Mouse (Mus musculus) MEL (cell line): Measurements from ENCODE around the gene Nrcam. TPM values are rescaled to one million over a fixed set of nuclear protein-coding genes. Genes with fewer than 3 reads are reported as not detected.

Experiments used
- DNase-seq: peaks from one replicate; pipeline ENCODE4 v3.0.0; 2011; ENCODE audit warnings: low read depth, low spot score
- H3K27ac ChIP-seq: 2 replicates; pipeline ENCODE4 v1.5.1; 2012; ENCODE audit warnings: low read depth, mild to moderate bottlenecking, control low read depth, low read length, moderate library complexity; ENCODE audit not compliant: control insufficient read depth
- H3K27me3 ChIP-seq, 2 experiments: fragments of 150-350 bp in 1 of 2; sonication (generic) in 1 of 2; 2 replicates each; pipeline ENCODE4 v1.6.1; 2012; ENCODE audit warnings: low read length in 2 of 2, mild to moderate bottlenecking in 2 of 2, improper control_type of control experiment in 1 of 2, moderate library complexity in 1 of 2; ENCODE audit not compliant: insufficient read depth in 2 of 2, control insufficient read depth in 1 of 2
- H3K36me3 ChIP-seq, 2 experiments: 2 replicates each; pipeline ENCODE4 v1.6.1; 2012 to 2014; ENCODE audit warnings: low read length in 2 of 2, improper control_type of control experiment in 1 of 2, inconsistent platforms in 1 of 2, mild to moderate bottlenecking in 1 of 2; ENCODE audit not compliant: insufficient read depth in 2 of 2, control insufficient read depth in 1 of 2
- H3K4me1 ChIP-seq, 2 experiments: fragments of 150-350 bp in 1 of 2; sonication (generic) in 1 of 2; 2 replicates each; pipeline ENCODE4 v1.6.1; 2012; ENCODE audit warnings: low read length in 2 of 2, improper control_type of control experiment in 1 of 2, mild to moderate bottlenecking in 1 of 2; ENCODE audit not compliant: insufficient read depth in 2 of 2, control insufficient read depth in 1 of 2
- H3K4me3 ChIP-seq, 2 experiments: fragments of 150-350 bp in 1 of 2; sonication (generic) in 1 of 2; 2 replicates each; pipeline ENCODE4 v1.5.1; 2012; ENCODE audit warnings: low read depth in 2 of 2, low read length in 2 of 2, mild to moderate bottlenecking in 2 of 2, moderate library complexity in 2 of 2, control low read depth in 1 of 2, improper control_type of control experiment in 1 of 2; ENCODE audit not compliant: control insufficient read depth in 1 of 2, insufficient read depth in 1 of 2
- H3K79me2 ChIP-seq: 2 replicates; pipeline ENCODE4 v1.6.1; 2012; ENCODE audit warnings: mild to moderate bottlenecking, low read length, moderate library complexity; ENCODE audit not compliant: control insufficient read depth, poor library complexity, insufficient read depth
- H3K9ac ChIP-seq: 2 replicates; pipeline ENCODE4 v1.6.1; 2012; ENCODE audit warnings: low read depth, mild to moderate bottlenecking, control low read depth, low read length, moderate library complexity; ENCODE audit not compliant: control insufficient read depth, poor library complexity, severe bottlenecking
- H3K9me3 ChIP-seq: fragments of 150-350 bp; sonication (generic); replicated peaks from 2 replicates; pipeline ENCODE4 v1.6.1; 2012; ENCODE audit warnings: mild to moderate bottlenecking, low read length, improper control_type of control experiment, moderate library complexity; ENCODE audit not compliant: insufficient read depth
- CHD1 ChIP-seq: IDR thresholded peaks from 2 replicates; pipeline ENCODE4 v1.6.1; 2012; ENCODE audit warnings: low read depth, mild to moderate bottlenecking, inconsistent platforms, low read length, improper control_type of control experiment
- CTCF ChIP-seq, 3 experiments: IDR thresholded peaks in 2 of 3; conservative IDR thresholded peaks in 1 of 3; 2 replicates each; pipeline ENCODE4 v1.5.1; 2011 to 2012; ENCODE audit warnings: low read length in 3 of 3, low read depth in 2 of 3, mild to moderate bottlenecking in 2 of 3, improper control_type of control experiment in 1 of 3, inconsistent platforms in 1 of 3, mixed read lengths in 1 of 3, moderate library complexity in 1 of 3; ENCODE audit not compliant: control insufficient read depth in 1 of 3, insufficient read depth in 1 of 3, poor library complexity in 1 of 3, severe bottlenecking in 1 of 3
- ELF1 ChIP-seq: IDR thresholded peaks from 2 replicates; pipeline ENCODE4 v1.6.1; 2014; ENCODE audit warnings: low read depth, mild to moderate bottlenecking, inconsistent platforms, low read length, improper control_type of control experiment, moderate library complexity
- ETS1 ChIP-seq: IDR thresholded peaks from 2 replicates; pipeline ENCODE4 v1.6.1; 2012; ENCODE audit warnings: low read depth, mild to moderate bottlenecking, inconsistent platforms, low read length, improper control_type of control experiment, moderate library complexity
- GABPA ChIP-seq: IDR thresholded peaks from 2 replicates; pipeline ENCODE4 v1.6.1; 2012; ENCODE audit warnings: low read depth, mild to moderate bottlenecking, inconsistent platforms, low read length, improper control_type of control experiment, moderate library complexity
- HCFC1 ChIP-seq: IDR thresholded peaks from 2 replicates; pipeline ENCODE4 v1.6.1; 2012; ENCODE audit warnings: low read depth, mild to moderate bottlenecking, inconsistent platforms, low read length, improper control_type of control experiment, moderate library complexity
- KAT2A ChIP-seq: conservative IDR thresholded peaks from 2 replicates; pipeline ENCODE4 v1.6.1; 2012; ENCODE audit warnings: low read depth, low read length, improper control_type of control experiment, inconsistent platforms
- MAX ChIP-seq: IDR thresholded peaks from 2 replicates; pipeline ENCODE4 v1.6.1; 2011; ENCODE audit warnings: low read length, improper control_type of control experiment
- MXI1 ChIP-seq: IDR thresholded peaks from 2 replicates; pipeline ENCODE4 v1.6.1; 2011; ENCODE audit warnings: mild to moderate bottlenecking, low read depth, low read length, improper control_type of control experiment
- MYB ChIP-seq: IDR thresholded peaks from 2 replicates; pipeline ENCODE4 v1.6.1; 2011; ENCODE audit warnings: mild to moderate bottlenecking, low read depth, low read length, improper control_type of control experiment
- MYC ChIP-seq: IDR thresholded peaks from 2 replicates; pipeline ENCODE4 v1.6.1; 2011; ENCODE audit warnings: low read depth, mild to moderate bottlenecking, low read length, improper control_type of control experiment, moderate library complexity
- NRF1 ChIP-seq: IDR thresholded peaks from 2 replicates; pipeline ENCODE4 v1.6.1; 2014; ENCODE audit warnings: low read depth, mild to moderate bottlenecking, inconsistent platforms, low read length, improper control_type of control experiment, moderate library complexity; ENCODE audit not compliant: poor library complexity, insufficient read depth, severe bottlenecking
- POLR2A ChIP-seq, 2 experiments: IDR thresholded peaks; 2 replicates each; pipeline ENCODE4 v1.6.1; 2011 to 2012; ENCODE audit warnings: low read length in 2 of 2, mild to moderate bottlenecking in 2 of 2, control low read depth in 1 of 2, improper control_type of control experiment in 1 of 2, low read depth in 1 of 2, moderate library complexity in 1 of 2; ENCODE audit not compliant: control insufficient read depth in 1 of 2, insufficient read depth in 1 of 2, poor library complexity in 1 of 2
- POLR2AphosphoS5 ChIP-seq: IDR thresholded peaks from 2 replicates; pipeline ENCODE4 v1.6.1; 2012; ENCODE audit warnings: low read depth, borderline replicate concordance, mild to moderate bottlenecking, inconsistent platforms, low read length, moderate library complexity, mixed read lengths
- TCF12 ChIP-seq: IDR thresholded peaks from 2 replicates; pipeline ENCODE4 v1.6.1; 2014; ENCODE audit warnings: low read depth, mild to moderate bottlenecking, inconsistent platforms, low read length, improper control_type of control experiment, moderate library complexity
- UBTF ChIP-seq: IDR thresholded peaks from 2 replicates; pipeline ENCODE4 v1.6.1; 2012; ENCODE audit warnings: low read depth, mild to moderate bottlenecking, inconsistent platforms, low read length, improper control_type of control experiment, moderate library complexity, borderline replicate concordance; ENCODE audit not compliant: insufficient read depth
- ZKSCAN1 ChIP-seq: IDR thresholded peaks from 2 replicates; pipeline ENCODE4 v1.6.1; 2012; ENCODE audit warnings: low read depth, mild to moderate bottlenecking, inconsistent platforms, low read length, improper control_type of control experiment, moderate library complexity
- ZMIZ1 ChIP-seq: IDR thresholded peaks from 2 replicates; pipeline ENCODE4 v1.6.1; 2012; ENCODE audit warnings: low read depth, mild to moderate bottlenecking, inconsistent platforms, low read length, improper control_type of control experiment, moderate library complexity
- polyA plus RNA-seq, 2 experiments: library from polyadenylated mRNA; stranded (reverse) in 1 of 2; unstranded in 1 of 2; fragments of >175 nt in 1 of 2; fragments of >200 nt in 1 of 2; gene quantifications; 2 replicates each; pipeline versions ENCODE4 v1.2.1 to v1.2.4; 2012; ENCODE audit warnings: low replicate concordance in 2 of 2, low read depth in 1 of 2; ENCODE audit not compliant: insufficient read length in 2 of 2, insufficient read depth in 1 of 2, missing spikeins in 1 of 2
- total RNA-seq: library from RNA; depleted of rRNA; stranded (reverse); fragments of 300-350 nt; gene quantifications from 2 replicates; pipeline ENCODE4 v1.2.3, GENCODE M21; 2012

The Nrcam gene
- total and polyA plus RNA-seq, 3 experiments, result not detected

GRCm38 (mm10) chr12:44462436-44462835 is 133.8 kb downstream of the Nrcam start:
- no peaks in the 10 kb centered on the region for H3K36me3 ChIP-seq
- no peaks in the 10 kb centered on the region for H3K79me2 ChIP-seq
- H3K4me1 ChIP-seq, result no peaks in the 10 kb centered on the region
- H3K9me3 ChIP-seq, result no peaks in the 10 kb centered on the region
- TF ChIP-seq MYC (no peak), MAX (no peak), CHD1 (no peak), ETS1 (no peak), POLR2A (IDR thresholded peaks at IDR 0.05; ENCODE audit: control insufficient read depth in 1 of 2, insufficient read depth in 1 of 2, low read depth in 1 of 2, low read length in 2 of 2, poor library complexity in 1 of 2) (no peak)
- H3K27me3 ChIP-seq, result no peaks in the 10 kb centered on the region; a peak in 1 of 4 replicates
- H3K9ac ChIP-seq, result no peak overlapping the region
- H3K27ac ChIP-seq, result no peak overlapping the region
- no peak for DNase-seq
- no peak overlapping the region for H3K4me3 ChIP-seq

DNA sequence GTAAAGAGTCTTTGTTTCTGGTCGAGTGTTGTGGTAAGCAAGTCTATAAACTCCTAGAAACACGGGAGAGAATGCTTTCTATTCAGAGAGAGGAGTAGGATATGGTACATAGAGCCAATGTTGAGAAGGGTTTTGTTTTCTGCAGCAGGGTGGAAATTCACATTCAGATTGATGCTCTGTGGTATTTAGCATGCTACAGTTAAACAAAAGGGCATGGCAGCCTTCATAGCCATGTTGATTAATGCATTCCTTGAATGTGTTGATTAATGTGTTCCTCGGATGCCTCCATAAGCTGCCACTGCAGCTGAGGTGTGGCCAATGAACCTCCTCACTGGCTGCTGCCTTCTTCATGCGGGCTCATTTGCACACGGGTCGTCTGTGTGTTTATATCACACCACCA is 134.3 kb downstream of the Nrcam start:
- H3K36me3 ChIP-seq, result no peaks in the 10 kb centered on the region
- no peaks in the 10 kb centered on the region; a peak in 1 of 4 replicates for H3K27me3 ChIP-seq
- no peaks in the 10 kb centered on the region for H3K4me1 ChIP-seq
- no peak overlapping the region for H3K4me3 ChIP-seq
- no peak for TF ChIP-seq KAT2A
- TF ChIP-seq GABPA, result no peak
- H3K79me2 ChIP-seq, result no peaks in the 10 kb centered on the region
- no peak overlapping the region for H3K27ac ChIP-seq
- DNase-seq, result no peak
- H3K9ac ChIP-seq, result no peak overlapping the region
- H3K9me3 ChIP-seq, result no peaks in the 10 kb centered on the region

DNA sequence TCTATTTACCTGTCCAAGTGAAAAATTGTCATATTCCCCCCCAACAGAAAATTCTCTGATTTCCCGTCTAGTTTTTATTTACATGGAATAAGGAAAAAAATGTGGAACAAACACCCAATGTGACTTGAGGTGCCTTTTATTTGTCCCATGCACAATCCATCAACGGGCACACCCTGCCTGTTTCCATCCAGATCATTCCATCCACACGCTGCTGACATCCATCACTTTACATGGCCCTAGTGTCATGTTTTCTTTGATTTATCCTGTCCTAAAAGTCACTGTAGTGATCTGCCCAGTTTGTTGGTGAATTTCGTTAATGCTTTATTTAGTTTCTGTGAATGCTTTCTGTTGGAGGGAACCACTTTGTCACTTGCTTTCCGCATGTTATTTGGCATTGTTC is 142.4 kb downstream of the Nrcam start:
- Histone ChIP-seq H3K27ac (no peak overlapping the region), H3K9me3 (no peaks in the 10 kb centered on the region), H3K36me3 (no peaks in the 10 kb centered on the region), H3K79me2 (no peaks in the 10 kb centered on the region), H3K27me3 (no peaks in the 10 kb centered on the region), H3K4me1 (no peaks in the 10 kb centered on the region), H3K4me3 (no peak overlapping the region), H3K9ac (no peak overlapping the region)
- DNase-seq, result no peak
- TF ChIP-seq MXI1, result no peak
- TF ChIP-seq UBTF, result no peak
- TF ChIP-seq NRF1, result no peak
- no peak for TF ChIP-seq CTCF (IDR thresholded peaks at IDR 0.05 in 2 of 3, conservative IDR thresholded peaks at IDR 0.05 in 1 of 3; ENCODE audit: control insufficient read depth in 1 of 3, insufficient read depth in 1 of 3, low read depth in 2 of 3, low read length in 3 of 3, poor library complexity in 1 of 3, severe bottlenecking in 1 of 3)
- no peak for TF ChIP-seq CHD1
- TF ChIP-seq ZKSCAN1, result no peak
- TF ChIP-seq ZMIZ1, result no peak
- TF ChIP-seq POLR2A (IDR thresholded peaks at IDR 0.05; ENCODE audit: control insufficient read depth in 1 of 2, insufficient read depth in 1 of 2, low read depth in 1 of 2, low read length in 2 of 2, poor library complexity in 1 of 2), result no peak
- TF ChIP-seq TCF12, result no peak
- no peak for TF ChIP-seq ELF1
- TF ChIP-seq MYB, result no peak
- TF ChIP-seq POLR2AphosphoS5, result no peak
- no peak for TF ChIP-seq KAT2A
- TF ChIP-seq HCFC1, result no peak
